Mouse (Mus musculus) MEL (cell line): ENCODE measurements around the gene Trmt5. TPM values are rescaled to one million over a fixed set of nuclear protein-coding genes. Genes with fewer than 3 reads are reported as not detected.

Experiments
- DNase-seq: peaks from one replicate; pipeline ENCODE4 v3.0.0; 2011; ENCODE audit warnings: low read depth, low spot score
- H3K27ac ChIP-seq: 2 replicates; pipeline ENCODE4 v1.5.1; 2012; ENCODE audit warnings: low read depth, mild to moderate bottlenecking, control low read depth, low read length, moderate library complexity; ENCODE audit not compliant: control insufficient read depth
- H3K27me3 ChIP-seq, 2 experiments: fragments of 150-350 bp in 1 of 2; sonication (generic) in 1 of 2; 2 replicates each; pipeline ENCODE4 v1.6.1; 2012; ENCODE audit warnings: low read length in 2 of 2, mild to moderate bottlenecking in 2 of 2, improper control_type of control experiment in 1 of 2, moderate library complexity in 1 of 2; ENCODE audit not compliant: insufficient read depth in 2 of 2, control insufficient read depth in 1 of 2
- H3K36me3 ChIP-seq, 2 experiments: 2 replicates each; pipeline ENCODE4 v1.6.1; 2012 to 2014; ENCODE audit warnings: low read length in 2 of 2, improper control_type of control experiment in 1 of 2, inconsistent platforms in 1 of 2, mild to moderate bottlenecking in 1 of 2; ENCODE audit not compliant: insufficient read depth in 2 of 2, control insufficient read depth in 1 of 2
- H3K4me1 ChIP-seq, 2 experiments: fragments of 150-350 bp in 1 of 2; sonication (generic) in 1 of 2; 2 replicates each; pipeline ENCODE4 v1.6.1; 2012; ENCODE audit warnings: low read length in 2 of 2, improper control_type of control experiment in 1 of 2, mild to moderate bottlenecking in 1 of 2; ENCODE audit not compliant: insufficient read depth in 2 of 2, control insufficient read depth in 1 of 2
- H3K4me3 ChIP-seq, 2 experiments: fragments of 150-350 bp in 1 of 2; sonication (generic) in 1 of 2; 2 replicates each; pipeline ENCODE4 v1.5.1; 2012; ENCODE audit warnings: low read depth in 2 of 2, low read length in 2 of 2, mild to moderate bottlenecking in 2 of 2, moderate library complexity in 2 of 2, control low read depth in 1 of 2, improper control_type of control experiment in 1 of 2; ENCODE audit not compliant: control insufficient read depth in 1 of 2, insufficient read depth in 1 of 2
- H3K79me2 ChIP-seq: 2 replicates; pipeline ENCODE4 v1.6.1; 2012; ENCODE audit warnings: mild to moderate bottlenecking, low read length, moderate library complexity; ENCODE audit not compliant: control insufficient read depth, poor library complexity, insufficient read depth
- H3K9ac ChIP-seq: 2 replicates; pipeline ENCODE4 v1.6.1; 2012; ENCODE audit warnings: low read depth, mild to moderate bottlenecking, control low read depth, low read length, moderate library complexity; ENCODE audit not compliant: control insufficient read depth, poor library complexity, severe bottlenecking
- H3K9me3 ChIP-seq: fragments of 150-350 bp; sonication (generic); replicated peaks from 2 replicates; pipeline ENCODE4 v1.6.1; 2012; ENCODE audit warnings: mild to moderate bottlenecking, low read length, improper control_type of control experiment, moderate library complexity; ENCODE audit not compliant: insufficient read depth
- BHLHE40 ChIP-seq: IDR thresholded peaks from 2 replicates; pipeline ENCODE4 v1.6.1; 2012; ENCODE audit warnings: low read depth, mild to moderate bottlenecking, inconsistent platforms, low read length, improper control_type of control experiment, borderline replicate concordance
- CHD1 ChIP-seq: IDR thresholded peaks from 2 replicates; pipeline ENCODE4 v1.6.1; 2012; ENCODE audit warnings: low read depth, mild to moderate bottlenecking, inconsistent platforms, low read length, improper control_type of control experiment
- CHD2 ChIP-seq: IDR thresholded peaks from 2 replicates; pipeline ENCODE4 v1.6.1; 2011; ENCODE audit warnings: low read length, improper control_type of control experiment
- E2F4 ChIP-seq: IDR thresholded peaks from 2 replicates; pipeline ENCODE4 v1.6.1; 2011; ENCODE audit warnings: low read depth, low read length, improper control_type of control experiment, borderline replicate concordance
- EP300 ChIP-seq, 2 experiments: IDR thresholded peaks; 2 replicates each; pipeline ENCODE4 v1.6.1; 2011; ENCODE audit warnings: improper control_type of control experiment in 2 of 2, low read length in 2 of 2, low read depth in 1 of 2, mild to moderate bottlenecking in 1 of 2
- ETS1 ChIP-seq: IDR thresholded peaks from 2 replicates; pipeline ENCODE4 v1.6.1; 2012; ENCODE audit warnings: low read depth, mild to moderate bottlenecking, inconsistent platforms, low read length, improper control_type of control experiment, moderate library complexity
- JUND ChIP-seq: IDR thresholded peaks from 2 replicates; pipeline ENCODE4 v1.6.1; 2011; ENCODE audit warnings: low read depth, mild to moderate bottlenecking, improper control_type of control experiment, low read length
- MAZ ChIP-seq: IDR thresholded peaks from 2 replicates; pipeline ENCODE4 v1.6.1; 2012; ENCODE audit warnings: low read depth, mild to moderate bottlenecking, inconsistent platforms, low read length, improper control_type of control experiment
- MYC ChIP-seq: IDR thresholded peaks from 2 replicates; pipeline ENCODE4 v1.6.1; 2011; ENCODE audit warnings: low read depth, mild to moderate bottlenecking, low read length, improper control_type of control experiment, moderate library complexity
- NELFE ChIP-seq: IDR thresholded peaks from 2 replicates; pipeline ENCODE4 v1.6.1; 2011; ENCODE audit warnings: low read depth, low read length, improper control_type of control experiment
- POLR2AphosphoS5 ChIP-seq: IDR thresholded peaks from 2 replicates; pipeline ENCODE4 v1.6.1; 2012; ENCODE audit warnings: low read depth, borderline replicate concordance, mild to moderate bottlenecking, inconsistent platforms, low read length, moderate library complexity, mixed read lengths
- RAD21 ChIP-seq: IDR thresholded peaks from 2 replicates; pipeline ENCODE4 v1.6.1; 2011; ENCODE audit warnings: mild to moderate bottlenecking, low read depth, low read length, improper control_type of control experiment
- SMC3 ChIP-seq: IDR thresholded peaks from 2 replicates; pipeline ENCODE4 v1.6.1; 2011; ENCODE audit warnings: low read depth, low read length, improper control_type of control experiment
- TBP ChIP-seq: IDR thresholded peaks from 2 replicates; pipeline ENCODE4 v1.8.0; 2011; ENCODE audit warnings: low read depth, low read length, improper control_type of control experiment
- UBTF ChIP-seq: IDR thresholded peaks from 2 replicates; pipeline ENCODE4 v1.6.1; 2012; ENCODE audit warnings: low read depth, mild to moderate bottlenecking, inconsistent platforms, low read length, improper control_type of control experiment, moderate library complexity, borderline replicate concordance; ENCODE audit not compliant: insufficient read depth
- USF1 ChIP-seq: IDR thresholded peaks from 2 replicates; pipeline ENCODE4 v1.6.1; 2014; ENCODE audit warnings: low read depth, mild to moderate bottlenecking, inconsistent platforms, low read length, improper control_type of control experiment, moderate library complexity
- ZKSCAN1 ChIP-seq: IDR thresholded peaks from 2 replicates; pipeline ENCODE4 v1.6.1; 2012; ENCODE audit warnings: low read depth, mild to moderate bottlenecking, inconsistent platforms, low read length, improper control_type of control experiment, moderate library complexity
- ZMIZ1 ChIP-seq: IDR thresholded peaks from 2 replicates; pipeline ENCODE4 v1.6.1; 2012; ENCODE audit warnings: low read depth, mild to moderate bottlenecking, inconsistent platforms, low read length, improper control_type of control experiment, moderate library complexity
- polyA plus RNA-seq, 2 experiments: library from polyadenylated mRNA; stranded (reverse) in 1 of 2; unstranded in 1 of 2; fragments of >175 nt in 1 of 2; fragments of >200 nt in 1 of 2; gene quantifications; 2 replicates each; pipeline versions ENCODE4 v1.2.1 to v1.2.4; 2012; ENCODE audit warnings: low replicate concordance in 2 of 2, low read depth in 1 of 2; ENCODE audit not compliant: insufficient read length in 2 of 2, insufficient read depth in 1 of 2, missing spikeins in 1 of 2
- total RNA-seq: library from RNA; depleted of rRNA; stranded (reverse); fragments of 300-350 nt; gene quantifications from 2 replicates; pipeline ENCODE4 v1.2.3, GENCODE M21; 2012

Gene Trmt5
- total and polyA plus RNA-seq, 3 experiments, result 24.0 to 28.1 TPM; not detected in 1

- no peaks in the 10 kb centered on the region for H3K79me2 ChIP-seq
- no peak for DNase-seq
- no peak overlapping the region for H3K4me3 ChIP-seq
- no peak overlapping the region for H3K9ac ChIP-seq
- H3K27ac ChIP-seq, result no peak overlapping the region
- no peaks in the 10 kb centered on the region for H3K36me3 ChIP-seq
- no peak for TF ChIP-seq MYC
- no peak for TF ChIP-seq JUND
- no peak for TF ChIP-seq MAZ
- no peak for TF ChIP-seq RAD21
- no peak for TF ChIP-seq POLR2AphosphoS5
- TF ChIP-seq CHD1, result no peak
- no peak for TF ChIP-seq TBP
- no peak for TF ChIP-seq ZKSCAN1
- TF ChIP-seq ZMIZ1, result no peak
- TF ChIP-seq E2F4, result no peak
- TF ChIP-seq UBTF, result no peak
- TF ChIP-seq NELFE, result no peak
- TF ChIP-seq USF1, result no peak
- no peaks in the 10 kb centered on the region for H3K9me3 ChIP-seq
- H3K4me1 ChIP-seq, result no peaks in the 10 kb centered on the region
- H3K27me3 ChIP-seq, result no peaks in the 10 kb centered on the region
Observed at GRCm38 (mm10) chr12:73304636-73305035, 18.1 kb upstream of the Trmt5 start.

- Histone ChIP-seq H3K4me3 (no peak overlapping the region), H3K9me3 (no peaks in the 10 kb centered on the region), H3K27ac (no peak overlapping the region), H3K9ac (no peak overlapping the region), H3K27me3 (no peaks in the 10 kb centered on the region), H3K79me2 (no peaks in the 10 kb centered on the region), H3K36me3 (peaks cover 0 to 2% of the 10 kb centered on the region in 2 experiments; a peak in 2 of 4 replicates), H3K4me1 (peaks cover 0 to 2% of the 10 kb centered on the region in 2 experiments; a peak in 1 of 4 replicates)
- TF ChIP-seq POLR2AphosphoS5, result no peak
- TF ChIP-seq RAD21, result no peak
- TF ChIP-seq ETS1, result no peak
- TF ChIP-seq SMC3, result no peak
- TF ChIP-seq ZMIZ1, result no peak
- no peak for TF ChIP-seq CHD2
- TF ChIP-seq CHD1, result no peak
- no peak for TF ChIP-seq BHLHE40
- no peak for TF ChIP-seq MYC
- no peak for TF ChIP-seq EP300 (IDR thresholded peaks at IDR 0.05; ENCODE audit: low read depth in 1 of 2, low read length in 2 of 2)
- DNase-seq, result no peak
Observed at GRCm38 (mm10) chr12:73300531-73300930, 14.0 kb upstream of the Trmt5 start.
